Mouse (Mus musculus) neutrophil, adult 5-6 weeks (primary cell): ENCODE data around the gene Copa. TPM values are rescaled to one million over a fixed set of nuclear protein-coding genes. Genes with fewer than 3 reads are reported as not detected.
A peak's percentile ranks its signal among the peaks of the same experiment; 100 is the strongest.

ENCODE experiments used
- ATAC-seq: fragments of 151-379, 151-347 bp; 2 replicates; pipeline ENCODE4 v1.8.0; 2017; ENCODE audit warnings: mild to moderate bottlenecking, moderate TSS enrichment; ENCODE audit not compliant: insufficient number of reproducible peaks, poor library complexity, low FRiP score, severe bottlenecking; ENCODE audit errors: extremely low read depth
- total RNA-seq: library from RNA; stranded (forward); fragments of 200-1000 nt; gene quantifications from 2 replicates; pipeline ENCODE4 v1.2.3, GENCODE M21; 2017

Copa gene
- 148 and 152 TPM in 2 replicates for total RNA-seq

- peak; percentile 99 for ATAC-seq
Observed at GRCm38 (mm10) chr1:172082101-172082898, at the start of gene Copa, which contains the start of gene Ncstn. TSS of gene Copa (plus strand) at chr1:172082529. TSS of gene Ncstn (minus strand) at chr1:172082795.

GRCm38 (mm10) chr1:172046410-172046809 lies 35.9 kb upstream of the Copa start:
- ATAC-seq = no peak

GRCm38 (mm10) chr1:172046938-172047337 lies 35.4 kb upstream of the Copa start:
- ATAC-seq = peak; percentile 73

- no peak for ATAC-seq
Observed at GRCm38 (mm10) chr1:172048241-172048734, 34.0 kb upstream of the Copa start.

GRCm38 (mm10) chr1:172049131-172049782 lies 33.1 kb upstream of the Copa start:
- no peak for ATAC-seq

- no peak for ATAC-seq
Observed at GRCm38 (mm10) chr1:172052766-172053279, 29.5 kb upstream of the Copa start.

GRCm38 (mm10) chr1:172053541-172054440 lies 28.5 kb upstream of the Copa start:
- ATAC-seq = no peak

GRCm38 (mm10) chr1:172056251-172056650 lies 26.1 kb upstream of the Copa start:
- no peak for ATAC-seq

- no peak for ATAC-seq
Observed at GRCm38 (mm10) chr1:172057491-172057921, 24.8 kb upstream of the Copa start, which contains the start of gene Nhlh1. TSS of gene Nhlh1 (minus strand) at chr1:172057573.

GRCm38 (mm10) chr1:172058321-172058720 lies 24.0 kb upstream of the Copa start:
- no peak for ATAC-seq

GRCm38 (mm10) chr1:172058874-172059273 lies 23.5 kb upstream of the Copa start:
- ATAC-seq = no peak

GRCm38 (mm10) chr1:172060659-172061058 lies 21.7 kb upstream of the Copa start:
- ATAC-seq = no peak

- ATAC-seq = no peak
Observed at GRCm38 (mm10) chr1:172061217-172061616, 21.1 kb upstream of the Copa start.

GRCm38 (mm10) chr1:172062101-172062500 lies 20.2 kb upstream of the Copa start:
- ATAC-seq = no peak

- ATAC-seq = no peak
Observed at GRCm38 (mm10) chr1:172063291-172064023, 18.9 kb upstream of the Copa start.

GRCm38 (mm10) chr1:172064613-172065141 lies 17.7 kb upstream of the Copa start:
- no peak for ATAC-seq

GRCm38 (mm10) chr1:172070227-172070626 lies 12.1 kb upstream of the Copa start:
- ATAC-seq = no peak

GRCm38 (mm10) chr1:172071556-172071955 lies 10.8 kb upstream of the Copa start:
- no peak for ATAC-seq
